Mouse (Mus musculus): ENCODE data around the gene Atad5.
"Not testable (repeated sequence)": the region's sequence is repeated elsewhere in the genome, so short reads cannot be mapped to it uniquely, and the experiment has no call there.

Atad5 gene

DNA sequence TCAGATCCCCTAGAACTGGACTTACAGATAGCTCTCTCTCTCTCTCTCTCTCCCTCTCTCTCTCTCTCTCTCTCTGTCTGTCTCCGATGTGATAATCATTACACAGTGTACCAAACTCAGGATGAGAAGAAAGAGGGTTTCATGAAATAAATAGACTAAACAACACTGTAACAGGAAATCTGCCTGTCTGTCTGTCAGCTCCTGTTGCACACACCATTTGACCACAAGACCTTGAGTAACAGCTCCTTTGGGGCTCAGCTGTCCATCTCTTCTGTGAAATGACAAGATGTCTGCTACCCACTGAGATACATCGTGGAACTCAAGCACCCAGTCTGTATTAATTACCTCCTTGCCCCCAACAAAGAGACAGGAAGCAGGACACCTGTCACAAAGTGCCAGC, 62.3 kb downstream of the Atad5 start:
- no peak for DNase-seq

DNA sequence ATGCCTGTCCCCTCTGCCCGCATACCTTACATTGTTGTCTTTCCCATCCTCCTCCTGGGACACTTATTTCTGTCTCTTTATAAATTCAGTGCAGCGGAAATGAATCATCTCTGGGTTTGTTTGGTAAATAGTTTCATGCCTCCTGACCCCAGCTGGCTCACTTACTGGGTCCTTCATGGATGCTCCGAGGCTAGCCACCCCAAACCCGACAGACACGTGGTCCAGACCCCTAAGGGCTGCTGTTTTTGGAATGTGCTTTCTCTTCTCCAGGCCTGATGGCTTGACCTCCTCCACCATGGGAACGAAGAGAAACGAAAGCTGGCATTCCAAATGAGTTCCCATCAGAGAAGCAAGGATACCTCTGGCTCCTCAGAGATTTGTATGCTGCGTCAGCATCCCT, 63.2 kb downstream of the Atad5 start:
- DNase-seq: no peak

DNA sequence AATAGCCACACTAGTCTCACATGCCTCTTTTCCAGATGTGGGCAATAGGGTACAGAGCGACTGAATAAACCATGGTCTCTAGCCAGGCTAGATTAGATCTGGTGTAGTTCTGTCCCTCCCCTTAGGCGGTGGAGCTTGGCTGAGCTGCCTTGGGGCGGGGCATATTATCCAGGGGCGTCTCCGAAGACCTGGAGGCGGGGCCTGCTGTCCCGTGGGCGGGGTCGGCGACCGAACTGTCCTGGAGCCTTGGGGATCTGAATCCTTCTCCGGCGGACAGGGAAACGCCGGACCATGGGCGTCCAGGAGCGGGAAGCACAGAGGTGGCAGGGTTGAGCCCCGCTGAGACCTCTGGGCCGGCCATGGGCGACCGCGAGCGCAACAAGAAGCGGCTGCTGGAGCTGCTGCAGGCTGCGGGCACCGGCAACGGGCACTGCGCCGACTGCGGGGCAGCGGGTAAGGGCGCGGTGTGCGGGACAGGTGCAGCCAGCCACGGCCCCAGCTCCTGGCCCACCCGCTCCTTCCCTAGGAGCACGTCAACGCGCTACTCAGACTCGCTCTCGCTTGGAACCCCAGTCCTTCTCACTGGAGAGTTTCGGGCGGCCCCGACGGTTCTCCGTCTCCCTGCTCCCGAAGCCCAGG, 64.8 kb downstream of the Atad5 start, which contains the start of gene Adap2:
Adap2 (plus strand) TSS at position 249 of the 639 bp plus-strand sequence.
- DNase-seq: peak; percentile 89

DNA sequence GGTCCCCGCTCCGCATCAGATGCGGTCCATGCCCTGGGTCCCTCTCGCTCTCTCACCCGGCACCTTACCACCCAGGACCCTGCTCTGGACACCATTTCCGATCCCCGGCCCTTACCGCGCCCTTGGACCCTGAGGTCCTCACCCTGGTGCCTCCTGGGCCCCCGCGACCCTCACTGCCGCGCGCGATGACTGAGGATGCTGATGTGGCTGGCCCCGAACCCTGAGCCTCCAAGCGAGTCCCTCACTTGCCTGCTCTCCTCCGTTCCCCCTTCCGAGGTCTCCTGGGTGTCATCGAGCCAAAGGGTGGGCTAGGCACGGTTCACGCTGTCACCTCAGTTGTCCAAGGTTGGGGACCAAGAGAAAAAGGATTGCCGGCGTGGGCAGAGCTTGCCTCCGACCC, 65.3 kb downstream of the Atad5 start:
- no peak for DNase-seq

DNA sequence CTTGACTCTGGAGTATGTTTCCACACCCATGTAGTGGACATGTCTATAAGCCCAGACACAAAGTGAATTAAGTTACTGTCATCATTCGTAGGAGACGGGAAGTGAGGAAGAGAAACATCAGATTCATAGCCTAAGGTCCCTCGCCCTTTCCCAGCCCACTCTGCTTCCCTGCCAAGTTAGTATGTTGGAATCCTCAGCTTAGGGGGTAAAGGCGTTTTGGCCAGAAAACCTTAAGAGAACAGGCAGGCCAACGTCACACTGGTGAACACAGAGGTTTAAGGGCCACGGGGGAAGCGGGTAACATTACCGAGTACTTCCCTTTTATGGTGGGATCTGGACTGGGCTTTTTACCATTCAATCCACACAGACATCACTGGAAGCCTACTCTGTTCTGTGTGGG, 66.3 kb downstream of the Atad5 start:
- no peak for DNase-seq

DNA sequence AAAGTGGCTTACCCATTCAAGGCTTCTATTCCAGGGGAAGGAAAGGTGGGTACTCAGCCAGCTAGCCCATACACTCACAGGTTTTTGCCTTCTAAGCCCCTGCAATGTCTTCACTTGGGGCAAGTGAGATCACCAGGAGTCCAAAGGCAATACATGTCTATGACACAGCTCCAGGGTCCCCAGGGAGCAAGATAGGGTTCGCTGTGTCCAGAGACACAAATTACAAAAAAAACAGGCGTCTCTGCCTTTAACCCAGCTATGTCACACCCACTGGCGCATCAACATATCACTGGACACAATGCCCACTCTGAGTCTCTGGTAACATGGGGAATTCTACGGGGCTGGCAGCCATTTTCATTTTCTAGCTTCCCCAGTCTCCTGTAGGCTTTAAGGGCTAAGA, 66.8 kb downstream of the Atad5 start:
- DNase-seq: no peak

DNA sequence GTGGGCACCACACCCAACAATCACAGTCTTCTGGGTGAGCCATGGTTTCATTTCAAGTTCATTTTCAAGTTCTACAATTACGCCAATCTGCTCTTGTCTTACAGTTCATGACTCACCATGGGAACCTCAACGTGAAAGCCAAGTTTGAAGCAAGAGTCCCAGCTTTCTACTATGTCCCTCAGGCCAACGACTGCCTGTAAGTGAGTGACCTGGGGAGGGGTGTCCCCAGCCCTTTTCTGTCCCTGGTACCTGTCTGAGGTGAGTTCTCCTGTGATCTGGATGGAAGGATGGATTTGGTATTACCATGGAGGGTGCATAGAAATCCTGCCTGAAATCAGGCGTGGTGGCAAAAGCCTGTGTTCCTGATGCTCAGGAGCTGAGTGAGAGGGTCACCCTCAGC, 67.6 kb downstream of the Atad5 start:
- no peak for DNase-seq

DNA sequence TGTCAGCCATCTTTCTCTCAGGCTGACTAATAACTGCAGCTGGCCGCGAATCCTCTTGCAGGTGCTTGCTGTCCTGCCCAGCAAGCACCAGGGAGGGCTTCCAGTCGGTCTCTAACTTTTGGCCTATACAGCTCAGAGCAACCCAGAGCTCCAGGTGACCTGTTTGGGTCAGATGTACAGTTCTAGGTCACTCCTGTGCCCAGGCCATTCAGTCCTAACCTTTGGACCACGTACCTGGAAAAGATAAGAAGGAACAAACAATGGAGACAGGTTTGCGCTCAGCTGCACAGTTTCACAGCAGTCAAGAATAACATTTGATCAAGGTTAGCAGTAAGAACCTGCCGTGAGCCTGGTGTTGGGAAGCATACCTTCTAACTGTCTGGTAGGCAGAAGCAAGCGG, 69.8 kb downstream of the Atad5 start:
- no peak for DNase-seq

DNA sequence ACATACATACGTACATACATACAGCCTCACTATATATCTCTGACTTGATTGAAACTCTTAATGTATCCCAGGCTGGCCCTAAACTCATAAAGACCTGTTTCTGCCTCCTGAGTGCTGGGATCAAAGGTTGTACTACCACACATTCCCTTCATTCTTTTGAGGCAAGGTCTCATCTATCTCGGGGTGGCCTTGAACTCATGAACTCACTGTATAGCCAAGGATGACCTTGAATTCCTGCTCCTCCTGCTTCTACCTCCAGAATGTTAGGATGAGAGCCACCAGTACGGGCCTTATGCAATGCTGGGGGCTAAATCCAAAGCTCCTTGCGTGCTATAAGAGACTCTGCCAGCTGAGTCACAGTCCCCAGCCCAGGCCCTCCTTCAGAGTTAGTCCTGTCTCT, 71.8 kb downstream of the Atad5 start:
- DNase-seq: no peak

DNA sequence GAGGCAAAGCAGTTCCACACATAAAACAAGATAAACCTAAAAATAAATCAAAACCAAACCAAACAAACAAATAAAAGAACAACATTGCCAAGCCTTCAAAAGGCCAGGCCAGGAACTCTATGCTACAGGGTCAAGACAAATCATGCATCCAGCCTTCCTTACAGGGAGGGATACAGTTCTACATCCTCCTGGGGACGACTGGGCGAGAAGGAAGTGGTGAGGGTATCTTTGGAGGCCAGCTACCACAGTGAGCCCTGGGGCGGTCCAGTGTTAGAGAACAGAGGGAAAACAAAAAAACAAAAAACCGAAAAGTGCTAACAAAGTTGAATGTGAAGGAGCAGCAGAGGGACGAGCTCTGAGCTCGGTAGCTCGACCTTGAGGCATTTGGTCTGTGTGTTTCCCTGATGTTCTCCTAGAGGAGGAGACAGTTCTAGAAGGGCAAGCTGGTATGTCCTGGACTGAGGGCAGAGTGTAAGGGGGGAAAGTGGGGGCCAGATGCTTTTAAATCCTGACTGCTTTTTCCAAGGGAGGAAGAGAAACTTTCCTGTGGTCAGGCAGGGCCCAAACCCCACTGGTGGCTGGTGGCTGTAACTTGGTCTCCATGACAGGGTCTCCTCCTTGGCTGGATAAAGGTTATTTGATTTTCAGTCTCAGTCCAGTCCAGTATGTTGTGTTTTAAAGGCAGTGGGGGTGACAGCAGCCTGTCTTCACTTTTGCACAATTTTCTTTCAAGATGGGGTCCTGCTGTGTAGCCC, 74.3 kb downstream of the Atad5 start:
- no peak for DNase-seq

DNA sequence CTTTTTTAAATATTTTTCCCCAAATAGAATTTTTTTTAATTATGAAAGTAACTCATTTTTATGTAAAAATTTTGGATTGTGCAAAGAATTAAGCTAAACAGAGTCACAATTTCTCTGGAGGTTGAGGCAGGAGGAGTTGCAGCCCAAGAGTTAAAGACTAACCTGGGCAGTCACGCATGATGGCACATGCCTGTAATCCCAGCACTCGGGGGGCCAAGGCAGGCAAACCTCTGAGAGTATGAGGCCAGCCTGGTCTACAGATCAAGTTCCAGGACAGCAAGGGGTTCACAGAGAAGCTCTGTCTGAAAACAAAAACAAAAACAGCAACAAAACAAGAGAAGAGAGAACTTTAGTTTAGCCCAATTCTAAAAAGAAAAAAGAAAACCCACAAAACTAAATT, 75.0 kb downstream of the Atad5 start:
- DNase-seq: no peak

DNA sequence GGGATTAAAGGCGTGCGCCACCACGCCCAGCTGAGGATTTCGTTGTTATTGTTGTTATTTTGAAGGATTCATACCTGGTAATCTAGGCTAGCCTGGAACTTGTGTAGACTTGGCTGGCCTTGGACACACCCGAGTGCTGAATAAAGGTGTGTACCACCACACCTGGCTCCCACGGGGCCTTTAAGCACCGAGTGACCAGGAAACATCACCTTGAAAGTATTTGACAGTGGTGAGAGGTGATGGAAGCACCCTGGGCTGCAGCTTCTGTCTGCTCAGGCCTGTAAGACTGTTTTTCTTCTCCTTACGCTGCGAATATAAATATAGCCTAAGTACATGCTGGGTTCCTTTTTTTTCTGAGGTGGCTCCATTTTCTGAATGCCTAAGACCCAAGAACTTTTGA, 78.9 kb downstream of the Atad5 start:
- DNase-seq: peak; percentile 23

DNA sequence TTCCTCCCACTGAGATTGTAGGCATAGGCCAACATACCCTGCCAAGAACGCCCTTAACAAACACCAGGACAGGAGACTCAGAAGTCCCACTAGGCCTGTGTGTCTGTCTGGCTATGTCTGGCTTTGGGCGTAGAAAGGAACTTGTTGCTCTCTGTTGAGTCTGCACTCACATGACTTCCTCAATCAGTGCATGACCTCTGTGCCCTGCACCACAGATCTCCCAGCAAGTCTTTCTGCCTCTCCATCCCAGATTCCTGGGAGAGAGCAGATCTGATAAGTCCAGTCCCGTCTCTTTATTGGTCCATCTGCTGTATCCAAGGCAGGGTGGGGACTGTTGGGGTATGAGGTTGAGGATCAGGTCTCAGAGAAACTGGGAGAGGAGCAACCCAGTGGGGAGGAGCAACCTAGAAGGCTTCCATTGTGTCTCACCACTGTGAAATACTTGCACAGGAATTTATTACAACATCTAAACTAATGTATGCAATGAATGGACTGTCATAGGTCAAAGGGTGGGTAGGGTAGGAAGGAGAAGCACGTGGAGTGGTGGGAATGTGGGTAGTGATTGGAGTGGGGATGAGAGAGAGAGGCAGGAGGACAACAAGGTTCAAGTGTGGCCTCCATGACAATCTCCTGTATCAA, 79.5 kb downstream of the Atad5 start:
- DNase-seq: peak; percentile 75

DNA sequence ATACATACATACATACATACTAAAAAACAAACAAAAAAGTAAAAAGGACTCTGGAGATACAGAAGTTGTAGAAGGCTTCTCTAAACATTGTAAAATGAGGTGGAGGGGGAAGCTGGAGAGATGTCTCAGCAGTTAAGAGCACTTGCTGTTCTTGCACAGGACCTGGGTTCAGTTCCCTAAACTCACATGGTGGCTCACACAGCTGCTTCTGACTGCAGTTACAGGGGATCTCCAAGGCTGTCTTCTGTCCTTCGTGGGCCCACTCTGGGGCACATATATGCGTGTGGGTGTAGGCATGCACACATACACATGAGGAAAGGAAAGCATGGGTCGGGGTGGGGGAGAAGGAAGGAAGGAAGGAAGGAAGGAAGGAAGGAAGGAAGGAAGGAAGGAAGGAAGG, 80.4 kb downstream of the Atad5 start:
- DNase-seq: peak; percentile 49

DNA sequence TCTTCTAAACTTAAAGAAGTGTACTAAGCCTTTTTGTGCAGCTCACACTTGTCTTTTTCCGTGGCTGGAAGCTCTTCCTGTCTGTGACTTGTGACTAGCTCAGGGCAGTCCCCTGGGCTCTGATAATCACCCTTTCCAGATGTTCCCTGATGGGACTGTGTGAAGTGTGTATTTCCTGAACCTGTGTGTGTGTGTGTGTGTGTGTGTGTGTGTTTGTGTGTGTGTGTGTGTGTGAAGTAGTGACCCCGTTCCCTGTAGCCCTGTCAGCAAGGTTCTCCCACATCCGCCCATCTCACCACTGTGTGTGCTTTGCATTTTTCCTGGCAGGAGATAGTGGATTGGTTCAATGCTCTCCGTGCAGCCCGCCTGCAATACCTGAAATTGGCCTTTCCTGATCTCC, 81.2 kb downstream of the Atad5 start:
- no peak for DNase-seq

DNA sequence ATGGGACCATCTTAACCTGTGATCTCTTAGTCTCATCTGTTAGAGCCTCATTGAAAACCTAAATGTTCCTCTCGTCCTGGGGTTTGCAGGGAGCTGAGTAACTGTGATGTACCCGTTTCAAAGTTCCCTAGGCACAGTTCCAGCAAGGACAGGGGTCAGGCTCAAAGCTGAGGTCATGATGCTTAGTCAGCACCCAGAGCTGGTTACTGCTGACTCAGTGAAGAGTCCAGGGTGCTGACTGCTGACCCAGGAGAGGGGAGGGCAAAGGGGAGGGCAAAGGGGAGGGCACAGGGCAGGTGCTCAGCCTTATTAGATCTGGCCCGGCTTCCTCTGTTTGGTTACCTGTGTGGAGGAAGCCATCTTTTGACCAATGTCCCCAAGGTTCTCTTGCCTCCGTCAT, 82.7 kb downstream of the Atad5 start:
- peak; percentile 44 for DNase-seq

DNA sequence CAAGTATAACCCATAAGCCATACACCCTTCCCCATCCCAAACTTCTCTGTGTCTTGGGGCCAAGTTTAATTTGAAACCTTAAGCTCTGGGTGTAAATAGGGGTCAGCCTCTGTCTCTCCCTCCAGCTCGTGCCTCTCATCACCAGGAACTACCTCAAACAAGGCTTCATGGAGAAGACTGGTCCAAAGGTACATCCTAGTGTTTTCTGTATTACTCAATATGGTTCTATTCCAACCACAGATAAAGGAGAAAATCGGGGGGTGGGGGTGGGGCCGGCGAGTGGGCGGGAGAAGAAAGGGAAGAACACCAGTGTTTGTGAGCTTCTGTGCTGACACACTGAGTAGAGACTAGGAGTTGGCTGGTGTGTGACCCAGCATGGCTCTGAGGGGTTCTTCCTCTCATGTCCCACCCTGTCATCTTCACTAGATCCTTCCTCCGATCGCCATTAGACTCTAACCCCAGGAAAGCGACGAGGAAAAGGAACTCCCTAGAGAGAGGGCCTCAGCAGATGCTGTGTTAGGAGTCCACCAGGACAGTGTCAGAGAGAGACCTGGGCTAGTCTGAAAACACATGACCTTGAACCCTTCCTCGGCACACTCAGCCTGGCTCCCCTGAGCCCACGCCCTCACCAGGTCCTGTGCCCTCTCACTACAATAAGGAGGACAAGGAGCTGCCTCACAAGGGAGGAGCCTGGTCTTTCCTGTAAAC, 84.9 kb downstream of the Atad5 start:
- no peak for DNase-seq

DNA sequence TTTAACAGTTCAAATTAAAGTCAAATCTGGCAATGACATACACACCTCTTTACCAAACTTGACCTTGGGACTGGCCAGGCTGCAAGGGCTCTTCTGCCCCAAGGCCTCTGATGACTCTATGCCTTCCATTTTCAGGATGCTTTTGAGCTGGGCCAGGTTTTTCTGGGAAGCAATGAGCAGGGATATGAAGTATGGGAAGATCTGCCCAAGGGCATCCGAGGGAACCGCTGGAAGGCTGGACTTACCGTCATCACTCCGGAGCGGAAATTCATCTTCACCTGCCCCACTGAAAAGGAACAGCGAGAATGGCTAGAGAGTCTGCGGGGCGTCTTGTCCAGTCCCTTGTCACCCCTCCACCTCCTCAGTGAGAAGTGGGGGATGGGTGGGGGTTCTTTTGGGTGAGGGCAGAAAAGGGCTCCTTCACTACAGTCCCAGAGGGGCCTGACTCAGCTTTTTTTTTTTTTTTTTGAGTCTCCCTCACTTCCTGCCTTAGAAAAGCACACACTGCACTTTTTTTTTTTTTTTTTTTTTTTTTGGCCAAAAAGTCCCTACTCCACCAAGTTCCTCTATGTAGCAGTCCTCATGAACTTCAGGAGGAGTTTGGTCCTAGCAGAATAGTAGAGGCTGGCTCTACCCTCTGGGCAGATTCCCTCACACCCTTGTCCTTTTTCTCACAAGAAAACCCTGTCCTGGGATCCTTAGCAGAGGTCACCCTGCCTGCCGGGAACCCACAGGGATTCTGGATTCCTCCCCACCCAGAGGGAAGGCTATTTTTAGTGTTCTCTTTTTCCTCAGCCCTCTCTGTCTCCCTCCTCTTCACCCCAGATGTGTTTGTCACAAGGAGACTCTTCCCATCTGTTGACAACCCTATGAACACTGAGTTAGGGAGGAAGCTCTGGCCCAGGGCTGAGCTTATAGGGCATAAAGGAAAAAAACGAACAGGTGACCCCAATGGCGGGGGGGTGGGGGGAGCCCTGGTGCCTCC, 88.0 kb downstream of the Atad5 start:
- peak; percentile 49 for DNase-seq

DNA sequence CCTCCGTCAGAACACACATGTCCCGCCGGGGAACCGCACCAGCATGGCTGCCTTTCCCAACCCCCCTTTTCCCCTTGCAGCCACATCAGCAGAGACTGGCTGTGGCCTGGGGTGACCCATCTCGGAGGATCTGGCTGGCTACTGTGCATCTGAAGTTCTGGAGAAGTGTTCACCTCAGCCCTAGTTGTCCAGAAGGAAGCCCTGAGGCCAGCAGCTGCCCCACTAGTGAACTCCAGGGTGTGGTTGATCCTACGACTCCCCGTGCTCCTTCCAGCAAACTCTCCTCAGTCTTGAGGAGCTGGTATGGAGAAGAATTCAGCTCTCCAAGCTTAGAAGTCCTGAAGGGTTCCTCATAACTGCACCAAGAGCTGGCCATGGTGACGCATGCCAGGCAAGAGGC, 89.1 kb downstream of the Atad5 start:
- DNase-seq: no peak

DNA sequence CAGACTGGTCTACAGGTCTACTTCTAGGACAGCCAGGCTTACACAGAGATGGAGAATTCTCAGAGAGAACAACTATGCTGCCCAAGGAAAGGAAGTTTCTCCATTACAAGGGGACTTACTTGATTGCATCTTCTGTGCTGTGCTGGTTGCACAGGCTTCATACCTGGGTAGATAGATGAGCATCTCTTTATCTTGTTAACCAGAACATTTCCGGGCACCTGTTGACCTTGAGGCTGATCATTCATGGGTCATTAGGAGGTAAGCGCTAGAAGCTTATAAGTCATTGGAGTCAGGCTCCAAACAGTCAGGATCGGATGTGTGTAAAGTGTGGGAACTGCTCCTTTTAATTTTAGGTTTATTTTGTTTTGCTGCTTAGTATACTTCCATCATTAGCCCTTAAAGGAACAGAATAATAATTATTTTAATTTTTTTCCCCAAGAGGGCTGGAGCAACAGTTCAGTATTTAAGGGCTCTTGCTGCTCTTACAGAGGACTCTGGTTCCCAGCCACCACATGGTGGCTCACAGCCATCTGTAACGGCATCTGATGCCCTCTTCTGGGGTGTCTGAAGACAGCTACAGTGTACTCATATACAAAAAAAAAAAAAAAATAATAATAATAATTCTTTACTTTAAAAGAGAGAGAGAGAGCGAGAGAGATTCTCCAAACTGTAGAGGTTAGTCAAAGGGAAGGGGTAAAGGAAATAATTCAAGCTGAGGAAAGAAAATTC, 92.0 kb downstream of the Atad5 start:
- DNase-seq: no peak

DNA sequence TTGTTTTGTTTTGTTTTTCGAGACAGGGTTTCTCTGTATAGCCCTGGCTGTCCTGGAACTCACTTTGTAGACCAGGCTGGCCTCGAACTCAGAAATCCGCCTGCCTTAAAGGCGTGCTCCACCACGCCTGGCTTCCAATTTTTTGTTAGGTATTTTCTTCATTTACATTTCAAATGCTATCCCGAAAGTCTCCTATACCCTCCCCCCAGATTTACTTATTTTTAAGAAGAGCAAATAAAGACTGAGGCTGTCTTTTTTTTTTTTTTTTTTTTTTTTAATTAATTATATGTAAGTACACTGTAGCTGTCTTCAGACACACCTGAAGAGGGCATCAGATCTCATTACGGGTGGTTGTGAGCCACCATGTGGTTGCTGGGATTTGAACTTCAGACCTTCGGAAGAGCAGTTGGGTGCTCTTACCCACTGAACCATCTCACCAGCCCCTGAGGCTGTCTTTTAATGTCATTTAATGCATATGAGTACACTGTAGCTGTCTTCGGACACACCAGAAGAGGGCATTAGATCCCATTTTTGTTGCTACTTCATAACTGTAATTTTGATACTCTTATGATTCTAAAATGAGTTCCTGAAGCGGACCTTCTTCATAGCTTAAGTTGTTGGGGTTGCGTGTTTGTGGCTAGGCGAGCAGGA, 94.0 kb downstream of the Atad5 start:
- DNase-seq: not testable (repeated sequence)

Data from layer of hippocampus, adult 9-11 months (tissue).